Mouse (Mus musculus): ENCODE measurements at regions not wholly inside any gene's neighbourhood (a gene's known extent, or its start where the extent isn't known, plus 50 kb on each side); places are given as distances from the start of the nearest gene placed in this dataset.

- WGBS = 74% methylated on average over 7 of the region's 7 CpGs
- no peaks in the 10 kb centered on the region for H3K27me3 ChIP-seq
- no peak overlapping the region for H3K4me3 ChIP-seq (replicated peaks)
- ATAC-seq (replicated peaks; ENCODE audit: low FRiP score) = no peak
- H3K4me1 ChIP-seq = peaks cover 10% of the 10 kb centered on the region; the same call in 1 of the 2 replicates
- H3K36me3 ChIP-seq = no peaks in the 10 kb centered on the region
- H3K4me2 ChIP-seq = no peak overlapping the region
- H3K9ac ChIP-seq = no peak overlapping the region
- no peak overlapping the region for H3K27ac ChIP-seq
- no peaks in the 10 kb centered on the region for H3K9me3 ChIP-seq (replicated peaks)
Measured at GRCm38 (mm10) chr2:51566554-51567246, 60.6 kb upstream of the Tas2r134 start.

GRCm38 (mm10) chr2:51563881-51564280 lies 63.4 kb upstream of the Tas2r134 start:
- peaks cover 10% of the 10 kb centered on the region; the same call in 1 of the 2 replicates for H3K4me1 ChIP-seq
- 50% methylated on average over 5 of the region's 5 CpGs for WGBS
- no peaks in the 10 kb centered on the region for H3K27me3 ChIP-seq
- no peaks in the 10 kb centered on the region for H3K9me3 ChIP-seq (replicated peaks)
- no peak overlapping the region for H3K9ac ChIP-seq
- no peak overlapping the region for H3K4me2 ChIP-seq
- 0 out of 2 replicates have a peak overlapping the region, but pooled peaks have one; percentile 27 for H3K27ac ChIP-seq
- no peak overlapping the region for H3K4me3 ChIP-seq (replicated peaks)
- ATAC-seq (replicated peaks; ENCODE audit: low FRiP score) = peak; percentile 78; the same call in 1 of the 2 replicates
- no peaks in the 10 kb centered on the region for H3K36me3 ChIP-seq

- 74% methylated on average over 1 of the region's 1 CpGs for WGBS
- H3K4me2 ChIP-seq = no peak overlapping the region
- no peak overlapping the region for H3K27ac ChIP-seq
- H3K36me3 ChIP-seq = no peaks in the 10 kb centered on the region
- no peak overlapping the region for H3K4me3 ChIP-seq (replicated peaks)
- H3K9me3 ChIP-seq (replicated peaks) = no peaks in the 10 kb centered on the region
- H3K4me1 ChIP-seq = peaks cover 10% of the 10 kb centered on the region; the same call in 1 of the 2 replicates
- no peak overlapping the region for H3K9ac ChIP-seq
- ATAC-seq (replicated peaks; ENCODE audit: low FRiP score) = no peak
- no peaks in the 10 kb centered on the region for H3K27me3 ChIP-seq
Measured at GRCm38 (mm10) chr2:51563240-51563639, 64.1 kb upstream of the Tas2r134 start.

DNA sequence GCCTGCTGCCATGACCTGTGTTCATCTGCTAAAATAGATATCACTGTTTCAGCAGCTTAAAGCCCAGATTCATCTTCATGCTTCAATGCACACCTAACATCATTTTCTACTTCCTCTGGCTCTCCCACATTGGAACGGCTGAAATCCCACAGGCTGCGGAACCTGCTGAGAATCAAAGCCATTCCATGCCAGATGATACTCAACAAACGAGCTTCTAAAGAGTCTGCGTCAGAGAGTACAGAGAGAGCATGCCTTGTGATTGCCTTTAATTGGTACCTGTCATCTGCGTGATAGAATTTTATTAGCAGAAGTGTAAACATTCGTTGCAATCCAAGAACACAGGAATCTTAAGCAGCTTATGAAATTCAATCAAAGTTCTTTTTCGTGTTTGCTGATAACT lies 76.4 kb upstream of the Tas2r134 start:
- WGBS = 41% methylated on average over 7 of the region's 7 CpGs
- ATAC-seq (replicated peaks; ENCODE audit: low FRiP score) = no peak

DNA sequence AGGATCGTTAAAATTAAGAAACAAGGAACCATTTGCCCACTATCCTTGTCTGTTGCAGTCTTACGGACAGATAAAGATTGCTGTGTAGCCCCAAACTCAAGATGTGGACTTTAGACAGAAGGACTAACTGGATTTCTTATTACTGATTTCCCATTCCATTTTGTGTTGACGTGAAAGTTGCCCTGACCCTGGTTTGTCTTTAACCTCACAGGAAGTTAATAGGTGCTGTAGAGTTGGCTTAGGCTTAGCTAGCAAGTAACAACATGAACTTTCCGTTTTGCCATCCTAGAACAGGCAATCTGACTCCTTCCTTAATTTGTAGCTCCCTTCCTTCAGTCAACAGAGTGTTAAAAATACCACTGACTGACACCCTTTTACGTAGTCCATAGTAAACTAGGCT lies 78.2 kb upstream of the Tas2r134 start:
- no peaks in the 10 kb centered on the region for H3K27me3 ChIP-seq
- H3K4me1 ChIP-seq = peaks cover 8% of the 10 kb centered on the region; the same call in 1 of the 2 replicates
- H3K4me2 ChIP-seq = no peak overlapping the region
- ATAC-seq (replicated peaks; ENCODE audit: low FRiP score) = peak; percentile 25; the same call in 1 of the 2 replicates
- H3K9me3 ChIP-seq (replicated peaks) = no peaks in the 10 kb centered on the region
- H3K9ac ChIP-seq = no peak overlapping the region
- H3K36me3 ChIP-seq = no peaks in the 10 kb centered on the region
- WGBS = 82% methylated on average over 5 of the region's 5 CpGs
- no peak overlapping the region for H3K27ac ChIP-seq
- H3K4me3 ChIP-seq (replicated peaks) = no peak overlapping the region

More for the DNA sequence above, 76.4 kb upstream of the Tas2r134 start:
- Histone ChIP-seq H3K9ac (no peak overlapping the region), H3K36me3 (no peaks in the 10 kb centered on the region), H3K4me1 (peaks cover 8% of the 10 kb centered on the region; the same call in 1 of the 2 replicates), H3K4me3 (replicated peaks) (no peak overlapping the region), H3K27ac (no peak overlapping the region), H3K4me2 (no peak overlapping the region), H3K27me3 (no peaks in the 10 kb centered on the region), H3K9me3 (replicated peaks) (no peaks in the 10 kb centered on the region)

DNA sequence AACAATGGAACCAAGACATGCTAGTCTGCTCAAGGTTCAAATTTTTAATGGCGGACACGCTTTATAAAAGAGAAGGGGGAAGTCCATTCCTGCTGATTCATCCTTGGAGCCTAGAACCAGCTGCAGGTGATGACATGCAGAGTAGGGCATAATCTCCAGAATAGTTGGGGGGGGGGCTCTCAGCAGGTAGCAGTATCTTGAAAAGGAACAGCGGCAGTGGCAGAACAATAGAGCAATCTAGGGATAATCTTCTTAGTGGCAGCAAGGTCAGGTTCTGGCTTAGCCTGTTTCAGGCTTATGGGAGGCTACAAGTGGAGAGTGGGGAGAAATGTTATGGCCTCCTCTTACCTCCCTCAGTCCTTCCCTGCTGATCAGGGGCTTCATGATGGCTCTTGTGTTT lies 81.1 kb upstream of the Tas2r134 start:
- H3K9me3 ChIP-seq (replicated peaks) = no peaks in the 10 kb centered on the region
- H3K4me2 ChIP-seq = no peak overlapping the region
- H3K4me1 ChIP-seq = peaks cover 8% of the 10 kb centered on the region; the same call in 1 of the 2 replicates
- no peak overlapping the region for H3K9ac ChIP-seq
- no peak overlapping the region for H3K4me3 ChIP-seq (replicated peaks)
- H3K27me3 ChIP-seq = no peaks in the 10 kb centered on the region
- ATAC-seq (replicated peaks; ENCODE audit: low FRiP score) = no peak
- H3K27ac ChIP-seq = no peak overlapping the region
- H3K36me3 ChIP-seq = no peaks in the 10 kb centered on the region
- WGBS = 93% methylated on average over 3 of the region's 3 CpGs

GRCm38 (mm10) chr2:51543949-51544348 lies 83.4 kb upstream of the Tas2r134 start:
- 0 out of 2 replicates have a peak, but pooled peaks have one; percentile 36 for ATAC-seq (replicated peaks; ENCODE audit: low FRiP score)
- H3K36me3 ChIP-seq = no peaks in the 10 kb centered on the region
- no peaks in the 10 kb centered on the region for H3K27me3 ChIP-seq
- H3K4me3 ChIP-seq (replicated peaks) = no peak overlapping the region
- H3K4me1 ChIP-seq = no peaks in the 10 kb centered on the region
- WGBS = 33% methylated on average over 1 of the region's 1 CpGs
- no peak overlapping the region for H3K4me2 ChIP-seq
- no peak overlapping the region for H3K9ac ChIP-seq
- no peak overlapping the region for H3K27ac ChIP-seq
- H3K9me3 ChIP-seq (replicated peaks) = no peaks in the 10 kb centered on the region

GRCm38 (mm10) chr2:51542272-51542671 lies 85.0 kb upstream of the Tas2r134 start:
- Histone ChIP-seq H3K4me1 (no peaks in the 10 kb centered on the region), H3K27ac (no peak overlapping the region), H3K27me3 (no peaks in the 10 kb centered on the region), H3K9ac (no peak overlapping the region), H3K4me3 (replicated peaks) (no peak overlapping the region), H3K4me2 (no peak overlapping the region), H3K36me3 (no peaks in the 10 kb centered on the region), H3K9me3 (replicated peaks) (no peaks in the 10 kb centered on the region)
- no peak for ATAC-seq (replicated peaks; ENCODE audit: low FRiP score)
- WGBS = 87% methylated on average over 4 of the region's 4 CpGs

GRCm38 (mm10) chr2:51532709-51533414 lies 94.4 kb upstream of the Tas2r134 start:
- no peak overlapping the region for H3K9ac ChIP-seq
- peaks cover 16% of the 10 kb centered on the region; the same call in 1 of the 2 replicates for H3K4me1 ChIP-seq
- H3K4me3 ChIP-seq (replicated peaks) = no peak overlapping the region
- WGBS = 28% methylated on average over 11 of the region's 11 CpGs
- no peaks in the 10 kb centered on the region for H3K36me3 ChIP-seq
- no peaks in the 10 kb centered on the region for H3K9me3 ChIP-seq (replicated peaks)
- peak overlapping the region; percentile 16; the same call in 1 of the 2 replicates for H3K4me2 ChIP-seq
- peak overlapping the region; percentile 58; the same call in 1 of the 2 replicates for H3K27ac ChIP-seq
- peak; percentile 69 for ATAC-seq (replicated peaks; ENCODE audit: low FRiP score)
- H3K27me3 ChIP-seq = no peaks in the 10 kb centered on the region

- no peaks in the 10 kb centered on the region for H3K36me3 ChIP-seq
- no peaks in the 10 kb centered on the region for H3K27me3 ChIP-seq
- no peak overlapping the region for H3K9ac ChIP-seq
- WGBS = 46% methylated on average over 10 of the region's 10 CpGs
- ATAC-seq (replicated peaks; ENCODE audit: low FRiP score) = no peak
- no peak overlapping the region for H3K27ac ChIP-seq
- peaks cover 16% of the 10 kb centered on the region; the same call in 1 of the 2 replicates for H3K4me1 ChIP-seq
- no peak overlapping the region for H3K4me3 ChIP-seq (replicated peaks)
- H3K4me2 ChIP-seq = no peak overlapping the region
- H3K9me3 ChIP-seq (replicated peaks) = no peaks in the 10 kb centered on the region
Measured at GRCm38 (mm10) chr2:51531106-51531839, 96.0 kb upstream of the Tas2r134 start.

DNA sequence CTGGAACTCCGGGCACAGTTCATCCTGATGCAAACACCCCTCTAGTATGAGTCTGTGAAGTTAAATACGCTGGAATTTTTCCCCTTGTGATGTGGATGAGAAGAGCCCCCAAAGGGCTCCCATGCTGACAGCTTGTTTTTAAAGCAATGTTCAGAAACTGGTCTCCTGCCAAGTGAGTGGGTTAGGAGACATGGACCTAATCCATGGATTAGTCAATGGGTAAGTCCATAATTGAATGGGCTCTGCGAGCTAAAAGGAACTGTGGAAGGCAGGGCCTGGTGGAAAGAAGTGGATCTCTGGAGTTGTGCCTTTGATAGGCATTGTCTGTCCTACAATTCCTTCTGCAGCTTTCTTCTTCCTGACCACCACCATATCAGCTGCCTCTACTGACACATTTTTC lies 104.5 kb upstream of the Tas2r134 start:
- Histone ChIP-seq H3K27me3 (no peaks in the 10 kb centered on the region), H3K9me3 (replicated peaks) (no peaks in the 10 kb centered on the region), H3K4me3 (replicated peaks) (no peak overlapping the region), H3K27ac (no peak overlapping the region), H3K4me1 (no peaks in the 10 kb centered on the region), H3K36me3 (no peaks in the 10 kb centered on the region), H3K9ac (no peak overlapping the region), H3K4me2 (no peak overlapping the region)
- 85% methylated on average over 3 of the region's 3 CpGs for WGBS
- ATAC-seq (replicated peaks; ENCODE audit: low FRiP score) = no peak

Measured in kidney, embryonic 15.5 days (tissue).